Mouse (Mus musculus): ENCODE results near the gene Pfdn5. TPM values are rescaled to one million over a fixed set of nuclear protein-coding genes. Genes with fewer than 3 reads are reported as not detected.

Pfdn5 gene
- total RNA-seq (2017) = 219 and 289 TPM in 2 replicates

DNA sequence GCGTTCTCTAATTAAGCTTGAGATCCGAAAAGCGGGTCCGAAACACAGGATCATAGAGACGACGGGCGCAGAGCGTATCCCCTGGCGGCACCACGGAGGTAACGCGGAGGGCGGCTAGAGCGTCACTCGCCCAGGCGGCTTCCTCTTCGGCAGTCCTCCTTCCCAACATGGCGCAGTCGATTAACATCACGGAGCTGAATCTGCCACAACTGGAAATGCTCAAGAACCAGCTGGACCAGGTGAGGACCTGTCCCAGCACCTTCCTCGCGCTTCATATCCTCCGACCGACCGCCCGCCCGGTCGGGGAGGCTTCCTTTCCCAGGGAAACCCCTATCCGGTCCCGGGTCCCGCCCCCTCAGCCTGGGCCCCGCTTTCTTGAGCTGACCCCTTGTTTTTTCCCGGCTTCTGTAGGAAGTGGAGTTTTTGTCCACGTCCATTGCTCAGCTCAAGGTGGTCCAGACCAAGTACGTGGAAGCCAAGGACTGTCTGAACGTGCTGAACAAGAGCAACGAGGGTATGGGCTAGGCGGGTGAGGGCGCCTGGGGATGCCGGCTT, at the start of gene Pfdn5:
Gene Pfdn5, plus strand, starts transcription at position 95 of the 555 bp plus-strand sequence.
- ATAC-seq (replicated peaks; ENCODE audit: low read depth, poor library complexity, severe bottlenecking) = peak; percentile 100

GRCm38 (mm10) chr15:102278726-102279091, 47.2 kb upstream of the Pfdn5 start:
- ATAC-seq (replicated peaks; ENCODE audit: low read depth, poor library complexity, severe bottlenecking) = no peak

GRCm38 (mm10) chr15:102279092-102279782, 46.7 kb upstream of the Pfdn5 start, which contains the start of gene Mfsd5:
TSS of gene Mfsd5 (plus strand) at chr15:102279454.
- peak; percentile 87 for ATAC-seq (replicated peaks; ENCODE audit: low read depth, poor library complexity, severe bottlenecking)

- no peak for ATAC-seq (replicated peaks; ENCODE audit: low read depth, poor library complexity, severe bottlenecking)
Measured at GRCm38 (mm10) chr15:102279783-102280520, 46.0 kb upstream of the Pfdn5 start.

DNA sequence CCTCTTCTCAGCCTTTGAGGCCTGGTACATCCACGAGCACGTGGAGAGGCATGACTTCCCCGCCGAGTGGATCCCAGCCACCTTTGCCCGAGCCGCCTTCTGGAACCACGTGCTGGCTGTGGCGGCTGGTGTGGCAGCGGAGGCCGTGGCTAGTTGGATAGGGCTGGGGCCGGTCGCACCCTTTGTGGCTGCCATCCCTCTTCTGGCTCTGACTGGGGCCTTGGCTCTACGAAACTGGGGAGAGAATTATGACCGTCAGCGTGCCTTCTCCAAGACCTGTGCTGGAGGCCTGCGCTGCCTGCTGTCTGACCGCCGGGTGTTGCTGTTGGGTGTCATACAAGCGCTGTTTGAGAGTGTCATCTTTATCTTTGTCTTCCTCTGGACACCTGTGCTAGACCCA, 45.3 kb upstream of the Pfdn5 start:
- no peak for ATAC-seq (replicated peaks; ENCODE audit: low read depth, poor library complexity, severe bottlenecking)

DNA sequence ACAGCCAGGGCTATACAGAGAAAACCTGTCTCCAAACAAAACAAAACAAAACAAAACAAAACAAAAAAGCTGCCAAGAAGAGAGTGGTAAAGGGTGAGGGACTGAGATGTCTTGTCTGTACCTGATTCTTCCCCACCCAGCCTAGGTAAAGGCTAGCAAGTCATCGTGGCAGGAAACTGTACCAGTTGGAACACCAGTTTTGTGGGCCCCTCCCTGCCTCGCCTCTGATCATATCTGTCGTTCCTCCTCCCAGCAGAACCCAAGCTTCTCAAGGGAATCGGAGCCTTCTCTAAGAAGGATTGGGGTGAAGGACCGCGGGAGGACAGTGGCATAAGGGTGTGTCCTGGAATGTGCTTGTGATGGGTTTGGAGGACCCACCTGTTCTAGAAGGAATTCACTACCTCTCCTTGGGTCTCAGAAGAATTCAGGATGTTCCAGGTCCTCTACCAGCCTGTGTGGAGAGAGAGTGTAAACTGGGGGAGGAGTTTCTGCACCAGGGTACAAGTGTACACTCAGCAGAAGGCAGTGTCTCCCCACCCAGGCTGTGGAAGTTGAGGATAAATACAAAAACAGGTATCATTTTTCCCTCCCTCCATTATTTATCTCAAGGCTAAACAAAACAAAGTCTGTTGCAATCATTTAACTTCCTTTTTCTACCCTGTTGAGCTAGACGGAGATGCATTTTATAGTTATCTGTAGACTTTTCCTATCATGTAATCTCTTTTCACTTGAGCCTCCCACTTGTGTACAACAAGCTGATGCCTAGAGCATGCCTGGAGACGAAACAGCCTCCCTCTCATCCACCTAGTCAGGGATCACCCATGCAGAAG, 43.2 kb upstream of the Pfdn5 start:
- ATAC-seq (replicated peaks; ENCODE audit: low read depth, poor library complexity, severe bottlenecking) = no peak

GRCm38 (mm10) chr15:102283648-102284047, 42.3 kb upstream of the Pfdn5 start:
- no peak for ATAC-seq (replicated peaks; ENCODE audit: low read depth, poor library complexity, severe bottlenecking)

DNA sequence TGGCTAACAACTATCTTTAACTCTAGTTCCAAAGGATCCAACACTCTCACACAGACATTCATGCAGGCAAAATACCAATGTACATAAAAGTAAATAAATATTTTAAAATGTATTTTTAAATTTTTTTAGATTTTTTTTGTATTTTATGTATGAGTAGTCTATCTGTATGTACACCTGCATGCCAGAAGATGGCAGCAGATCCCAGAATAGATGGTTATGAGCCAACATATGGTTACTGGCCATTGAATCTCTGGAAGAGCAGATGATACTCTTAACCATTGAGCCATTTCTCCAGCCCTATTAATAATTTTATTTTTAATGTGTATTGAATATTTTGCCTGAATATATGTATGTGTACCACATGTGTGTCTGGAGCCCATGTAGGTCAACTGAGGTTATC, 38.5 kb upstream of the Pfdn5 start:
- peak; percentile 62; the same call in 1 of the 2 replicates for ATAC-seq (replicated peaks; ENCODE audit: low read depth, poor library complexity, severe bottlenecking)

DNA sequence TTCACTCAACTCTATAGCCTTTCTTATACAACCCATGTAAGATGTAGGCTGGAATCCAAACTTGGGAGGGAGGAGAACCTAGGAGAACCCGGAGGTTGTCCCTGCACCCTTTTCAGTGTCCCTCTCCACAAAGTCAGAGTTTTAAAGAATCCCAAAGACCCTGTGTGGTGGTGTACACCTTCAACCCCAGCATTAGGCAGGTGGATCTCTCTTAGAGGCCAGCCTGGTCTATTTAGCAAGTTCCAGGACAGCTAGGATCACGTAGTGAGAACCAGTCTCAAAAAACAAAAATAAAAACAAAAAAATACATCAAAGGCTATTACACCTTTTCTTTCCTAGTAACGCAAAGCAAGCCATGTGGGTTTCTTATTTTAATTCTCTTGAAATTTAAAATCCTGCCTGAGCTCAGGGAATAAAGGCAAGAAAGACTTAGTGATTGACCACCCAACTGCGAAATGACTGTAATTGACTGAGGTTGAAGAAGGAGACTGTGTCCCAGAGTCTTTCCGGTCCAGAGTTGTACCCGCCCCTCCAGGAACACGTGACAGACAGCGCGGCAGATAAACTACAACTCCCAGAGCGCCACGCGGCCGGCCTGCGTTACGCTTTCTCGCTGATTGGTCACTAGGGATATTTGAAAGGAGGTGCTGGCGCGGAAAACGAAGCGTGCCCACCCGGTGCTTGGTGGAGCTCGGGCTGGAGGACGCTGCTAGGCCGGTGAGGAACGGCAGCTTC, 30.1 kb upstream of the Pfdn5 start, which contains the start of gene Espl1:
Gene Espl1, plus strand, starts transcription at position 634 of the 735 bp plus-strand sequence.
- peak; percentile 100 for ATAC-seq (replicated peaks; ENCODE audit: low read depth, poor library complexity, severe bottlenecking)

- no peak for ATAC-seq (replicated peaks; ENCODE audit: low read depth, poor library complexity, severe bottlenecking)
Measured at GRCm38 (mm10) chr15:102296368-102297006, 29.4 kb upstream of the Pfdn5 start.

GRCm38 (mm10) chr15:102302542-102302941, 23.4 kb upstream of the Pfdn5 start:
- no peak for ATAC-seq (replicated peaks; ENCODE audit: low read depth, poor library complexity, severe bottlenecking)

GRCm38 (mm10) chr15:102308717-102309116, 17.2 kb upstream of the Pfdn5 start:
- ATAC-seq (replicated peaks; ENCODE audit: low read depth, poor library complexity, severe bottlenecking) = no peak

- no peak for ATAC-seq (replicated peaks; ENCODE audit: low read depth, poor library complexity, severe bottlenecking)
Measured at GRCm38 (mm10) chr15:102310074-102310845, 15.7 kb upstream of the Pfdn5 start.

- peak; percentile 71 for ATAC-seq (replicated peaks; ENCODE audit: low read depth, poor library complexity, severe bottlenecking)
Measured at GRCm38 (mm10) chr15:102311489-102311888, 14.4 kb upstream of the Pfdn5 start.

GRCm38 (mm10) chr15:102315292-102315691, 10.6 kb upstream of the Pfdn5 start:
- no peak for ATAC-seq (replicated peaks; ENCODE audit: low read depth, poor library complexity, severe bottlenecking)

- peak; percentile 84 for ATAC-seq (replicated peaks; ENCODE audit: low read depth, poor library complexity, severe bottlenecking)
Measured at GRCm38 (mm10) chr15:102316263-102316662, 9.7 kb upstream of the Pfdn5 start.

- no peak for ATAC-seq (replicated peaks; ENCODE audit: low read depth, poor library complexity, severe bottlenecking)
Measured at GRCm38 (mm10) chr15:102324654-102325473, 1.1 kb upstream of the Pfdn5 start.

GRCm38 (mm10) chr15:102326892-102327291, 976 bp downstream of the Pfdn5 start:
- no peak for ATAC-seq (replicated peaks; ENCODE audit: low read depth, poor library complexity, severe bottlenecking)
